Mouse (Mus musculus) retina, postnatal 7 days (tissue): ENCODE measurements around the gene Etfa.

ENCODE experiments used
- DNase-seq: peaks from one replicate; pipeline ENCODE4 v3.0.0-alpha.2; 2012; ENCODE audit warnings: low read depth, low spot score

Etfa gene

DNA sequence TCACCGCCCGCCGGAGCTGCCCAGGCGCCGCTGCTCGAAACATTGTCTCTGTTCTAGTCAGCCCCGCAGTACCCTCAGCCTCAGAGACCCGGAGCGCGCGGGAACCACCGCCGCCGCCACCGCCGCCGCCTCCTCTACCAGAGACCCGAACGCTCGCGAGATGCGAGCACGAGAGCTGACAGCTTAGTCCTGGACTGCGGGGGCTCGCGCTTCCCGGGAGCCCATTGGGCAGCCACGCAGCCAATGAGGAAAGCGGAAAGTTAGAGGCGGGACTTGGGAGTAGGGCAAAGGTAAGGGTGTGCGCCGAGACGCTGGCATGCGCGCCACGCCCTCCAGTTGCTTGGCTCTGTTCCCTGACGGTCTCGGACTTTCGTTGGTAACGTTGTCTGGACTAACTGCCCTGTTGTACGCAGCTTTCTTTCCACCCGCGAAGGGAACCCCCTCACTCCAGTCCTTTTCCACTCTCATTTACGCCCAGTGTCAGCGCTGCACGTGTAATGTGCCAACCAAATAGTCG lies at the start of gene Etfa:
Gene Etfa, minus strand, starts transcription at position 217 of the 517 bp plus-strand sequence.
- DNase-seq, result peak; percentile 91

DNA sequence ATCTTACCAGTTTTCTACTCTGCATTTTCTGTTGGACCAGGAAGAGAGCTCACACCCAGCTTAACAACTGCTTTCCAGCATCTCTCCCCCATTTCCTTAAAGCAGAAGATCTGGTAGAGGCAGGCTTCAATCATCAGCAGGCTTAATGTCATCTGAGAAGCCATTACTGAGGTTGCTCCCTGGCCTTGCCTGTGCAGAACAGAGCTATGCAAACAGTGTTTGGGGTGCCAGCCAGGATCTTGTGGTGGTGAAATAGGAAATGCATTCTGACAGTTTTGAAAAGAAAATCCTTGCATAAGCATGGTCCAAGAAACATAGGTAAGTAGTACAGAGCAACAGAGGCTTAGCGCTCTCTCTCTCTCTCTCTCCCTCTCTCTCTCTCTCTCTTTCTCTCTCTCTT lies 48.9 kb upstream of the Etfa start:
- no peak for DNase-seq

DNA sequence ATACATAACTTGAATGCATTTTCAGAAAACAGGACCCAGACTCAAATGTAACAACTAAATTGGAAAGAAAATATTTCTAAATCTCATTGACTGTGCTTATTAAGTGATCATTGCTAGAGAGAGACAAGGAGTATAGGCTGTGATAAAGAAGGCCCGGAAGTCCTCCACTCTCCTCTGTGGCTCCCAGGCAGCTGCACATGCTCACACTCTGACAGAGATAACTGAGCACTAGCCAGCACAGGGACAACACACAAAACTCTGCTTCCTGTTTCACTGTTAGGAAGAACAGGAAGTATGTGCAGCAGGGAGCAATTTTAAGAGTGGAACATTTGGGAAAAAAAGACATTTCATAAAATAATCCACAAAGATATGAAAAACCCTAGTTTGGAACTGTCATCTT lies 42.9 kb upstream of the Etfa start:
- no peak for DNase-seq

DNA sequence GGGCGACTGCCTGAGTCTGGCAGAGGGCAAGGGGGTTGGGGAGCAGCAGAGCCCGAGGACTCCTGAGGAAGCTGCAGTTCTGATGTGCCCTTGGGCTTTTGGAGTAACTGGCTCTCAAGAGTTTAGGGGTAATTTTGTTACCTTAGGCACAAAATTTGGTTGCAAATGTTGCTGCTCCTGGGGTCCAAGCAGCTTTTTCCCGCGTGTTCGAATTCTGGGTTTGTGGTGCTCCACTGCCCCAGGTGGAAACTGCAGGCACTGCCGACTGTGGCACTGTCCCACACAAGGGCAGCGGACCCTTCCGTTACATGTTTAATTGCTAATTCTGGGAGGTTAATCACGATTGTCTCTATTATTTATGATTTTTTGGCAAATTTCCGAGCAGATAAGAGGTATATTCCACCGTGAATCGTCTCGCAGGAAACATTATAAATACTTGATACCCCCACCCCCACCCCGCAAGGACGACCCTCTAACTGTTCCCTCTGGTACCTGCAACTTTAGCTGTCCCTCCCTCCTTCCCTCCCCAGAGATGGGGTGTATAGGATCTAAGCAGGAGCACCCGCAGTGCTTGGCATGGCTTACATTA lies 37.4 kb upstream of the Etfa start:
- DNase-seq, result no peak

DNA sequence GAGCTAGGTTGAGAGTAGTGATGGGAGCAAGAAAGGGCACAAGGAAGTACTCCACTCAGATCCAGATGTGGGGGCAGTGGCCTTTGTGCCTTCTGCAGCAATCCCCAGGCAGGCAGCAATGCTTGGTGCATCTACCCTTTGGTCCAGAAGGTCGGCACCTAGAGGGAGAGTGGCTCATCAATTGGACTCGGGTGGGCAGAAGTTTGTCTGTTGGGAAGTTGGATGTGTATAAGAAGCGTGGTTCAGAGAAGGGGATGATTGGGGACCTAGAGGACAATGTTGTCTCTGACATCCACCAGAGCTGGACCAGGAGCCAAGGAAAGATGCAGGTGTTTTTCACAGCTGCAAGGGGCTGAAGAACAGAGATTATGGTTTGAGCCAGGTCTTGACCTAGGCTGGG lies 36.8 kb upstream of the Etfa start:
- no peak for DNase-seq

DNA sequence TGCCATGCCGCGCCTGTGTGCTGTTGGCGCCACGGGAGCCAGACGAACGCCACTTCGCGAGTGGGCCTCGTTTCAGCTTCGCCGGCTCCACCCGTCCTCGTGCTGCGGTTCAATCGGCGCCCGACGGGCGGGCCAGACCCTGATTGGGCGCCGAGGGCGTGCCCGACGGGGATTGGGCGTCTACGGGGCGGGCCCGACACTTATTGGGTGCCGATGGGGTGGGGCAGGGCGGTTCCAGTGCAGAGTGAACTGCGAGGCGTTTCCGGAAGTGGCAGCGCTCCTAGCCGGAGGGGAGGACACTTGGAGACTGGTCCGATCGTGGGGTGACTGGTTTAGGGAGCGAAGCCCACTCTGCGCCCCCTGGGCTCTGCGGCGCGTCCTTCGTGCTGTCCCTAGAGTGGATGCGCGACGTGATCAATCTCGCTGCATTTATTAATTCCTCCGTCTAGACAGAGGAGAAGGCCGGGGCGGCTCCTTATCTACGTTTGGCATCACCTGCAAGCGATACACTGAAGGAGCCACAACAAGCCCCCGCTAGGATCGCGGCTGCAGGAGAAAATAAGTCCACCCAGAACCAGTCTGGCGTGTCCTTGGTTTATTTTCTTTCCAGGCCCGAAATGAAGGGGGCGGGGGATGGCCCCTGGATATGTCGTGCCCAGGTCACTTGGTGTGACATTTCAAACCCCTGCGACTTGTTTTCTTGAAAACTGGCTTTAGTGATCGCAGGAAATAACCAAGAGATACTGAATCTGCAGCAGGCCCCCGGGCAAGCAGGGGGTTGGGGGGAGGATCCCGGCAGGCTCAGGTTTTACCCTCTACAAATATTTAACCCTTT lies 34.4 kb upstream of the Etfa start:
- no peak for DNase-seq

DNA sequence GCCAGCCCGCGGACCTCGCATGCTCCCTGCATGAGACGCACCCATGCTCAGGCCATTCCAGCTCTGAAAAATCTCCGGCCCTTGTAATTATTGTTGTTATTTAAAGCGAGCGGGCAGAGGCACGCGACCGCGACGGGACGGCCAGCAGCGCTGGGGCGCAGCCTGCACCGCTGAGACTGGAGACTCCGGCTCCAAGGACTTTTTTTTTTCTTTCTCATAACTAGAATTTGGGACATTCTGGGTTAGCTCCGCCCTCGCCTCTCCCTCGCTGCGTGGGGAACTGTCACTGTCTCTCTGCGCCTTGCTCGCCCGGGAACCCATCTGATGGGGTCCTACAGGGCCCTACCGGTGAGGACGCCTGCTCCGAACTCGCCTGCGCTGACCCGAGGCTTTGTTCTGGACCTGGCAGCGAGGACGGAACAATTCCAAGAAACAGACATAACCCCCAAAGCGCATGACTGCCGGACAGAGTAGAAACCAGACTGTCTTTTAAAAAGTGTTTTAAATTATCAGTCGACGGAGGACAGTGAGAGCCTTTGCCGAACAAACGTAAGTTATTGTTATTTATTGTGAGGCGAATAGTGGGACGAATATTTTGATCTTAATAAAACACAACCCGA lies 33.6 kb upstream of the Etfa start:
- DNase-seq, result no peak

DNA sequence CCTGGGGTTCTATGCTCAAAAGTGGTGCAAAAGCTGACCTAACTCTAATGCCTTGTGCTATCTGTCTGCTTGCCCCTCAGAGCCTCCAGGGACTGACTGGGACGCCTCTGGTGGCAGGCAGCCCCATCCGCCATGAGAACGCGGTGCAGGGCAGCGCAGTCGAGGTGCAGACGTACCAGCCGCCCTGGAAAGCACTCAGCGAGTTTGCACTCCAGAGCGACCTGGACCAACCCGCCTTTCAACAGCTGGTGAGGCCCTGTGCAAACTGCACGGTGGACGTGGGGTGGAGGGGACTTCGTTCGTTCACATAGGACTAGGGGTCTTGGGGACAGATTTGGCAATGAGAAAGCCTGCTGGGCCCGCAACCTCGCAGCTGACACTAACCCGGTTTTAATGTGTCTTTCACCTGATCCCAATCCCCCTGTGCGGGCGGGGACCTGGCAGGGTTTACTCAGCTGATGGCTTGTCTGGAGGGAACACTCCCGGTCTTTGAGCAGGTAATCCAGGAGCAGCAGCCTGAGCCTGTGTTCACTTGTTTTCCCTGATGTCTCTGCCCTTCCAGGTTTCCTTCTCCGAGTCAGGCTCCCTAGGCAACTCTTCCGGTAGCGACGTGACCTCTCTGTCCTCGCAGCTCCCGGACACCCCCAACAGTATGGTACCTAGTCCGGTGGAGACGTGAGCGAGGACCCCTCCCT lies 33.0 kb upstream of the Etfa start:
- DNase-seq, result no peak

DNA sequence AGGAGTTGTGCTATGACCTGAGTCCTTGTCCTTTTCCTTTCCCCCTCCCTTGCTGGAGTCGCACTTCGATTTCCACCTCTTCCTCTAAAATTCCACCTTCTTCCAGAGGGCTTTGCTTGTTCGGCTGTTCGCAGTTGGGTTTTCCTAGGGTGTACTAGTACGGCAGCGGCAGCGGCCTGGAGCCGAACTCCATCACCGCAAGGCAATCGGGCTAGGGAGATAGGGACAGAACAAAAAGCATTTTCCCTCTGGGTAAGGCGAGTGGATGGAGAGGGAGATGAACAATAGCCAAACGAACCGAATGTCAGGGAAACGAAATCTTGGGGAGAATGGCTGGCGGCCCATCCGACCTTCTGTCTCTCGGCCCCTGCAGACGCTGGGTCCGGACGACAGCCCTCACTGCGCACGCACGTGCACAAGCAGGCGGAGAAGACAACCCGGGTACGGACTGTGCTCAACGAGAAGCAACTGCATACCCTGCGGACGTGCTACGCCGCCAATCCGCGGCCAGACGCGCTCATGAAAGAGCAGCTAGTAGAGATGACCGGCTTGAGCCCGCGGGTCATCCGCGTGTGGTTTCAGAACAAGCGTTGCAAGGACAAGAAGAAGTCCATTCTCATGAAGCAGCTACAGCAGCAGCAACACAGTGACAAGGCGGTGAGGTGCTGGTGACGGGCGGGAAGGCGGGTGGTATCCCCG lies 31.8 kb upstream of the Etfa start:
- no peak for DNase-seq

DNA sequence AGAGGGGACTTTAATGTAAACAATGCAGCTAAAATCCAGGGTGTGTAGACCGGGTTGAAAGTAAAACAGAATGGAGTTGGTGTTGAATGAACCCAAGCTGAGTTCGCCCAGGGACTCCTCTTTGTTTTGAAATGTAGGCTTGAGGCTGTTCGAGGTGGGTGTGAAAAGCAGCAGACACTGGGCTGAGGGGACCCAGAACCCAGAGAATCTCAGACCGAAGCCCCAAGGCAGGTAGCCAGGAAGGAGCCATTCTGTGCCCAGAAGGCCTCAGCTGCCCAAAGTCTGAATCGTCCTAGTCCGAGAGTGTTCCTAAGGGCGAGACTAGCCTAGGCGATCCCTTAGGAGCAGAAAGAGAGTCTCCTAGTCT lies 31.3 kb upstream of the Etfa start:
- DNase-seq, result no peak

DNA sequence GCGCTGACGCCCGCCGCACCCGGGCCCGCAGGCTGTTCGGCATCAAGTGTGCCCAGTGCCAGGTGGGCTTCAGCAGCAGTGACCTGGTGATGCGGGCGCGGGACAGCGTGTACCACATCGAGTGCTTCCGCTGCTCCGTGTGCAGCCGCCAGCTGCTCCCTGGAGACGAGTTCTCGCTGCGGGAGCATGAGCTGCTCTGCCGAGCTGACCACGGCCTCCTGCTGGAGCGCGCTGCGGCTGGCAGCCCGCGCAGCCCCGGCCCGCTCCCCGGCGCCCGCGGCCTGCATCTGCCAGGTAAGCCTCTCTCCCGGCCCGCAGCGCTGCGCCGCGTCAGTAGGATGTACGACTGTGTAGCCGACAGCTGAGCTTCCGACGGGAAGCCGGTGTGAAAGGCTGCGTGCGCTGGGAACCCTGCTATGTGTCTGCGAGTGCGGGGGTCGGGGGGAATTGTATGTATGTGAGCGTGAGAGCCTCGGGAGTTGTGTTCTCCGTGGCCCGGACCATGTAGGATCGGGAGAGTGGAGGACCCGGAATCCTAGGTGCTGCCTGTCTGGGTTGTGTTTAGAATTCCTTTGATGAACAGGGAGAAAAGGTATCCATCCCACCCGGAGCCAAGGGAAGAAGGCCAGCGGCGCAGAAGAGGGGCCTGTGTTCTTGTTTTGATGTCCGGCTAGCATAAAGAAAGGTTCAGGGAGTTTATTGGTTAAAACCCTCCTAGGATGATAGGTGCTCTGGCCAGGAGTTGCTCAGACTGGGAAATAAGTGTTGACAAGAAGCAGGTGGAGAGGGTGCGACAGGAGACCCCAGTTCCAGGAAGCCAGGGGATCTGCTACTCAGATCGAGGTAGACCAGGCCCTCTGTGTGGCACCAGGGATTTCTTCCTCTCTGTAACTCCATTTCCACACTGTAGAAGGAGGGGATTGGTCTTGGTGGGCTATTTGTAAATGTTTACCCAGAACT lies 30.6 kb upstream of the Etfa start:
- no peak for DNase-seq

DNA sequence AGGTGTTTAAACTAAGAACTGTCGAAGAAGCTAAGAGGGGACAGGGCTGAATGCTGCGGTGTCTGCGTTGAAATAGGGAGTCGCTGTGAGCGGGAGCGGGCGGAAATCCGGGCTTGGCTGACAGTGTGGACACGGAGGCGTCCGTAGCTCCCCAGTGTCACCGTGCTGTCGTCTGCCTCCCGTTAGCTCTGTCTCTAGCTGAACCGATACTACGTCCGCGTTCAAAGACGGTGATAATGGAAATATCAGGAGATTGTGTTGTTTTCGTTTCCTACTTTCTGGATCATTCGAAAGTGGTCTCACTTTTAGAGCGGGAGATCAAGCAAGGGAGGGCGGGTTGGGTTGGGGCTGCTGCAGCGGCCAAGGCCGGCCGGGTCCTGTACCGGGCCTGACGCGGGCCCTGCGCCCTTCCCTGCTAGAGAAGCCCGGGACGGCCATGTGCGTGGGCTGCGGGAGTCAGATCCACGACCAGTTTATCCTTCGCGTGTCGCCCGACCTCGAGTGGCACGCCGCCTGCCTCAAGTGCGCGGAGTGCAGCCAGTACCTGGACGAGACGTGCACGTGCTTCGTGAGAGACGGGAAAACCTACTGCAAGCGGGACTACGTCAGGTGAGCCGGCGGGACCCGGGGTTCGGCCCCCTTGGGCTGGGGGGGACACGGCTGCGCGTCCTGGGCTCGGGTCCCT lies 29.8 kb upstream of the Etfa start:
- DNase-seq, result no peak

DNA sequence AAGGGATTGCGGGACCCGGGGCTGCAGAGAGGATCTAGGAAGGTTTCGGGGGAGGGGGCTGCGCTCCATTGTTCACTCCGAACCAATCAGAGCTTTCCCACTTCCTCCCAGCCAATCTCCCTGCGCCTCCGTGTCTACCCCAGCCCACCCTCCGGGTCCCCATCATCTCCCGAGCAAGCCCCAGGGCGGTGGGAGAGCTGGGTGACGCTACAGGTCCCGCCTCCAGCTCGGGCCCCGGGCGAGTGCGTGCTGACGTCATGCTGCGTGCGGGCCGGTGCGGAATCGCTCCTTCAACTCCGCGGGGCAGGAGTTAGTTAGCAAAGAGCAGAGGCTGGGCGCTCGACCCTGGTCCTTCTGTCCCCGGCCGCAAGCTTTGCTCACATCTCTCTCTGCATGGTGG lies 28.8 kb upstream of the Etfa start:
- DNase-seq, result no peak

DNA sequence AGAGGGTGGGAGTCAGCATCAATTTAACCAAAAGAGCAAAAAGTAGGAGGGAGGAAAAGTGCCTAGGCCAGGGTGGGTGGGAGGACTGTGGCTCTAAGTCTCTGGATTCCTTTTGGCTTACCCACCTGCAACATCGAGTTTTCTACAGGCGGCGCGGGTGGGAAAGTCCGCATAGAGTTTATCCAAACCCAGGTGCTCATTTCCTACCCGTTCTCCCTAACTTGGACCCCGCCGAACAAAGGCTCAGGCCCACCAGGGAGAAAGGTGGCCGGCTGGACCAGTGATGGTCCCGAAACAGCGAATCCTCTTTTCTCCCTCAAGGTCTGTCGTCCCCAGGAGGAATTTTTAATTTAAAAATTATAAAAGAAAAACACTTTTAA lies 28.3 kb upstream of the Etfa start:
- DNase-seq, result no peak

DNA sequence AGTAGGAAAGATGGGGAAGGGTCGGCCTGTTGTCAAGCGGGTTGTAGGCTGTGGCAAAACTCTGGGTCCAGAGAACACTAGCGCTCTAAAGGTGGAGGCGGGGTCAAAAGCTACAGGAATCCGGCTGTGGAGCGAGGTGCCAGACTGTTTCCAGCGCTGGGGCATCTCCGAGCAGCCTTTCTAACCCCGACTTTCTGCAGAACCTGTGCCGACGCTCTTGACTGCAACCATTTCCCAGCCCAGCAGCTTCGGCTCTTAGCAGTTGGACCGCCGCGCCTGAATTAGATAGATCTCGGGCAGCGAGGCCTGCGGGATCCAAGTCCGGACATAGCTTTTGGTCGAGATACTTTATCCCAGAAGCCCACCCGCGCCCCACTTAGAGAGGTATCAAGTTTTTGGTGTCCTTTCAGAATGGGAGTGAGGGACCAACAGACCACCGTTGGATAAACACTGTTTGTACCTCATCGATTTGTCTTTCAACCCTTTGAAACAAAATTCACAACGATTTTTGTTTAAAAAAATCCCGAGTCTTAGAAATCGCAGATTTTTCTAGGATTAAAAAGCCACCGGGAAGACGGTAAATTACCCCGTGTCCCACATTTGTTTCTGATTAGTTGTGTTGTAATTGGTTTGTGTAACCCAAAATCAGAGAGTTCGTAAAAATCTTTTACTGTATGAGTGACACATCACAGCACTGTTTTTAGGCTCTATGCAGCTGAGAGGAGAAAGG lies 27.8 kb upstream of the Etfa start:
- no peak for DNase-seq

DNA sequence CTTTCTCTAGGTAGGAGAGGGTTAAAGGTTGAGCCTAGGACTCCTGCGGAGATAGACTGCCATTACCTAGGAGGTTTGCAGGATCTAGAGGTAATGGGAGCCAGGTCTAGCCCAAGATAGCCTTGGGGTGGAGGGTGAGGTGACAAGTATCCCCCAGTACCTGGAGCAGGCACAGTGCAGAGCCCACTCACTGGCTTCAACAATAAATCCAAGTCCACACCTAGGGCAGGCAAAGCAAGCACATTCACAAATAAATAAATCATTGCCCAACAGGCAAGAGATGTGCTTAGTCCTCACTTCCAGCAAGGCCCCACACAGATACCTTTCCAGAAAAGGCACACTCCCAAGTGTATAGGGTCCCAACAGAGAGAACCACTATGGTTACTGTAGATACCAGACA lies 27.0 kb upstream of the Etfa start:
- no peak for DNase-seq

DNA sequence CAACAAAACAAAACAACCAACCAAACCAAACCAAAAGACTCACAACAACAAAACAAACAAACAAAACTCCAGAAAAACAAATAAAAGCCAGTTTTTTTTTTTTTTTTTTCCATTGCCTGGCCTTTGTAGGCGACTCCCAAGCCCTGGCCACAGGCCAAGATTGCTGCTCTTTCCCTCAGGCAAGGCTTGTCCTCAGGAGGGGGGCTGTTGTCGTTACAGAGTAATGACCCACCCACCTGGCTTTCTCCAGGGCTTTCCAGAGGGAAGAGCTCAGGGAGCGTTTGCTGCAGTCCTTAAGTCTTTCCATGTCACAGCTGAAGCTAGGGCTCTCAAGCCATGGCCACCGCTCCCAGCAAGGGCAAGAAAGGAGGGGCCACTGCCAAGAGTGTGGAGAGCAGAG lies 26.3 kb upstream of the Etfa start, which contains the start of gene Isl2:
Gene Isl2, plus strand, starts transcription at position 296 of the 400 bp plus-strand sequence.
- no peak for DNase-seq

DNA sequence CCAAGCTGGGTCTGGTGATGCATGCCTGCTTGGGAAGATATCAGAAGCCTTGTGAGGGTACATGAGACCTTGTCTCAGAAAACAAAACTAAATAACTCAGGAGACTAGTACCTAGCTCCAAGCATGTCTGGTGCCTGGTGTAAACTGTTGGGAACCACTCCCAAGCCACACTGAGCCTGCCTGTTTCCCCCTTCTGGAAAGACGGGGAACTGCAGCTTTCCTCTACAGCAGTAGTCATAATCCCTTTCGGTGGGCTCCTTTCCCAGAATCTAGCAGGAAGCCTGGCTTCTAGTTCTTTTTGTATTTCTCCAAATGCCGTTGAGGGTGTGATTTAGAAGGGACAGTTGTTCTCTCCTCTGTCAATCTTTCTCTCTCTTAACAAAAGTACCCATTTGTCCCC lies 23.9 kb upstream of the Etfa start:
- DNase-seq, result no peak

DNA sequence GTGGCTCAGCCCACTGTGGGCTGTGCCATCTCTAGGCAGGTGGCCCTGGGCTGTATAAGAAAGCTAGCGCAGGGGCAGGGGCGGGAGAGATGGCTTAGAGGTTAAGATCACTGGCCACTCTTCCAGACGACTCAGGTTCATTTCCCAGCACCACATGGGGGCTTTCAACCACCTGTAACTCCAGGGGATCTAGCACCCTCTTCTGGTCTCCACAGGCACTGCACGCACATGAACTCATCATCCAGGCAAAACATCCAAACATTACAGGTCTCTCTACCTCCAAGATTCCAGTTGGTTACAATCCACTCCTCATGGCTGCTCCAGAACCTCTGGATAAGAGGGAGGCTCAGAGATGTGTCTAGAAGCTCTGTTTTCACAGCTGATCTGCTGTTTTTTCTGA lies 13.7 kb upstream of the Etfa start:
- no peak for DNase-seq
